Mouse (Mus musculus) stomach, embryonic 16.5 days (tissue): ENCODE measurements around the gene Raver2. TPM values are rescaled to one million over a fixed set of nuclear protein-coding genes. Genes with fewer than 3 reads are reported as not detected.
A peak's percentile ranks its signal among the peaks of the same experiment; 100 is the strongest.

Source experiments
- ATAC-seq: fragments of 200-750 bp; cut with Nextera tagmentation; 2 replicates; pipeline ENCODE4 v1.8.0; 2017; ENCODE audit warnings: moderate number of reproducible peaks, moderate TSS enrichment; ENCODE audit not compliant: insufficient read depth, low FRiP score
- H3K27ac ChIP-seq: fragments of 300-500 bp; sonication (generic); 2 replicates; pipeline ENCODE4 v1.5.1; 2014; ENCODE audit warnings: low read length
- H3K27me3 ChIP-seq: fragments of 300-500 bp; sonication (generic); 2 replicates; pipeline ENCODE4 v1.6.1; 2014; ENCODE audit warnings: low read length, control low read depth, mixed read lengths; ENCODE audit not compliant: control insufficient read depth, insufficient read depth
- H3K36me3 ChIP-seq: fragments of 300-500 bp; sonication (generic); 2 replicates; pipeline ENCODE4 v1.6.1; 2014; ENCODE audit warnings: low read length; ENCODE audit not compliant: control insufficient read depth, insufficient read depth
- H3K4me1 ChIP-seq: fragments of 300-500 bp; sonication (generic); 2 replicates; pipeline ENCODE4 v1.6.1; 2014; ENCODE audit warnings: low read length, control low read depth, mixed read lengths; ENCODE audit not compliant: control insufficient read depth, insufficient read depth
- H3K4me2 ChIP-seq: fragments of 300-500 bp; sonication (generic); 2 replicates; pipeline ENCODE4 v1.6.1; 2014; ENCODE audit warnings: low read depth, low read length, mixed read lengths
- H3K4me3 ChIP-seq: fragments of 300-500 bp; sonication (generic); replicated peaks from 2 replicates; pipeline ENCODE4 v1.5.1; 2014; ENCODE audit warnings: mild to moderate bottlenecking, low read length
- H3K9ac ChIP-seq: fragments of 300-500 bp; sonication (generic); 2 replicates; pipeline ENCODE4 v1.6.1; 2014; ENCODE audit warnings: low read length
- H3K9me3 ChIP-seq: fragments of 300-500 bp; sonication (generic); replicated peaks from 2 replicates; pipeline ENCODE4 v1.6.1; 2016; ENCODE audit warnings: low read length, control low read depth; ENCODE audit not compliant: control insufficient read depth
- WGBS: fragments of 180-500 bp; shearing (Covaris S2); extraction: QIAGEN DNeasy Blood & Tissue Kit; methylation state at CpG from one replicate; pipeline ENCODE4 v1.1.7; 2014; 5-methylcytosine and 5-hydroxymethylcytosine counted together
- polyA plus RNA-seq: library from polyadenylated mRNA; unstranded; fragments of >200 nt; fragmentation: Nextera tagmentation; extraction: Ambion mirVana; gene quantifications from 2 replicates; pipeline ENCODE4 v1.2.1, GENCODE M21; 2015

Raver2 gene
- polyA plus RNA-seq, 1 experiment from 2014 or later = 9.4 TPM

- peaks cover 23% of the 10 kb centered on the region for H3K36me3 ChIP-seq
- H3K9me3 ChIP-seq = no peaks in the 10 kb centered on the region
- no peaks in the 10 kb centered on the region for H3K27me3 ChIP-seq
- no peak overlapping the region for H3K9ac ChIP-seq
- no peak overlapping the region for H3K27ac ChIP-seq
- no peaks in the 10 kb centered on the region for H3K4me1 ChIP-seq
- H3K4me2 ChIP-seq = no peak overlapping the region
- ATAC-seq = no peak
- H3K4me3 ChIP-seq = no peak overlapping the region
- 82% methylated on average over 10 of the region's 10 CpGs for WGBS
Measured at GRCm38 (mm10) chr4:101174916-101175625, 106.3 kb downstream of the Raver2 start.

- Histone ChIP-seq H3K9ac (no peak overlapping the region), H3K27ac (no peak overlapping the region), H3K4me3 (no peak overlapping the region), H3K27me3 (no peaks in the 10 kb centered on the region), H3K36me3 (peaks cover 20% of the 10 kb centered on the region), H3K4me2 (no peak overlapping the region), H3K4me1 (no peaks in the 10 kb centered on the region), H3K9me3 (no peaks in the 10 kb centered on the region)
- WGBS = 75% methylated on average over 6 of the region's 6 CpGs
- no peak for ATAC-seq
Measured at GRCm38 (mm10) chr4:101176123-101176522, 107.3 kb downstream of the Raver2 start.

- Histone ChIP-seq H3K36me3 (peaks cover 18% of the 10 kb centered on the region), H3K4me2 (no peak overlapping the region), H3K4me1 (no peaks in the 10 kb centered on the region; the same call in 1 of the 2 replicates), H3K4me3 (no peak overlapping the region), H3K9ac (no peak overlapping the region), H3K9me3 (no peaks in the 10 kb centered on the region), H3K27ac (no peak overlapping the region), H3K27me3 (no peaks in the 10 kb centered on the region)
- 53% methylated on average over 3 of the region's 3 CpGs for WGBS
- no peak for ATAC-seq
Measured at GRCm38 (mm10) chr4:101177796-101178195, 109.0 kb downstream of the Raver2 start.

- H3K9ac ChIP-seq = no peak overlapping the region
- WGBS = 72% methylated on average over 5 of the region's 5 CpGs
- no peak overlapping the region for H3K4me2 ChIP-seq
- H3K27ac ChIP-seq = no peak overlapping the region
- H3K9me3 ChIP-seq = no peaks in the 10 kb centered on the region
- H3K27me3 ChIP-seq = no peaks in the 10 kb centered on the region
- peaks cover 15% of the 10 kb centered on the region for H3K36me3 ChIP-seq
- no peak overlapping the region for H3K4me3 ChIP-seq
- no peaks in the 10 kb centered on the region; the same call in 1 of the 2 replicates for H3K4me1 ChIP-seq
- no peak for ATAC-seq
Measured at GRCm38 (mm10) chr4:101179076-101179475, 110.3 kb downstream of the Raver2 start.

GRCm38 (mm10) chr4:101179836-101180235, 111.1 kb downstream of the Raver2 start:
- Histone ChIP-seq H3K9ac (no peak overlapping the region), H3K27me3 (no peaks in the 10 kb centered on the region), H3K4me1 (no peaks in the 10 kb centered on the region; the same call in 1 of the 2 replicates), H3K4me3 (no peak overlapping the region), H3K9me3 (no peaks in the 10 kb centered on the region), H3K27ac (no peak overlapping the region), H3K4me2 (no peak overlapping the region), H3K36me3 (peaks cover 10% of the 10 kb centered on the region)
- WGBS = 74% methylated on average over 6 of the region's 6 CpGs
- no peak for ATAC-seq

- Histone ChIP-seq H3K9me3 (no peaks in the 10 kb centered on the region), H3K27me3 (no peaks in the 10 kb centered on the region), H3K27ac (no peak overlapping the region), H3K36me3 (peaks cover 6% of the 10 kb centered on the region), H3K4me1 (peaks cover 3% of the 10 kb centered on the region; the same call in 1 of the 2 replicates), H3K4me3 (no peak overlapping the region), H3K4me2 (no peak overlapping the region), H3K9ac (no peak overlapping the region)
- 67% methylated on average over 5 of the region's 5 CpGs for WGBS
- ATAC-seq = no peak
Measured at GRCm38 (mm10) chr4:101180681-101181080, 111.9 kb downstream of the Raver2 start.

- Histone ChIP-seq H3K27me3 (no peaks in the 10 kb centered on the region), H3K27ac (peak overlapping the region; percentile 80), H3K4me1 (peaks cover 10% of the 10 kb centered on the region), H3K9ac (no peak overlapping the region), H3K9me3 (no peaks in the 10 kb centered on the region), H3K4me2 (no peak overlapping the region), H3K4me3 (no peak overlapping the region), H3K36me3 (peaks cover 6% of the 10 kb centered on the region)
- ATAC-seq = 0 out of 2 replicates have a peak, but pooled peaks have one; percentile 56
- WGBS = 44% methylated on average over 9 of the region's 9 CpGs
Measured at GRCm38 (mm10) chr4:101182603-101183011, 113.8 kb downstream of the Raver2 start.

- WGBS = 36% methylated on average over 3 of the region's 3 CpGs
- Histone ChIP-seq H3K27me3 (no peaks in the 10 kb centered on the region), H3K27ac (0 out of 2 replicates have a peak overlapping the region, but pooled peaks have one; percentile 14), H3K4me1 (peaks cover 10% of the 10 kb centered on the region), H3K4me3 (no peak overlapping the region), H3K9me3 (no peaks in the 10 kb centered on the region), H3K9ac (no peak overlapping the region), H3K36me3 (peaks cover 3% of the 10 kb centered on the region; the same call in 1 of the 2 replicates), H3K4me2 (no peak overlapping the region)
- no peak for ATAC-seq
Measured at GRCm38 (mm10) chr4:101185216-101185615, 116.4 kb downstream of the Raver2 start.

- ATAC-seq = no peak
- Histone ChIP-seq H3K4me3 (no peak overlapping the region), H3K4me1 (peaks cover 10% of the 10 kb centered on the region), H3K27me3 (no peaks in the 10 kb centered on the region), H3K36me3 (peaks cover 3% of the 10 kb centered on the region; the same call in 1 of the 2 replicates), H3K9ac (no peak overlapping the region), H3K27ac (no peak overlapping the region), H3K9me3 (no peaks in the 10 kb centered on the region), H3K4me2 (no peak overlapping the region)
- 77% methylated on average over 5 of the region's 5 CpGs for WGBS
Measured at GRCm38 (mm10) chr4:101186591-101186990, 117.8 kb downstream of the Raver2 start.
